Mouse (Mus musculus) limb, embryonic 13.5 days (tissue): ENCODE data around the gene Plagl2. TPM values are rescaled to one million over a fixed set of nuclear protein-coding genes. Genes with fewer than 3 reads are reported as not detected.

Source experiments
- ATAC-seq: fragments of 200-750 bp; cut with Nextera tagmentation; 2 replicates; pipeline ENCODE4 v1.8.0; 2017; ENCODE audit warnings: low read depth, moderate number of reproducible peaks, moderate TSS enrichment; ENCODE audit not compliant: low FRiP score
- H3K27ac ChIP-seq: fragments of 300-500 bp; sonication (generic); 2 replicates; pipeline ENCODE4 v1.5.1; 2015; ENCODE audit warnings: inconsistent platforms, mild to moderate bottlenecking, moderate library complexity
- H3K27me3 ChIP-seq: fragments of 300-500 bp; sonication (generic); 2 replicates; pipeline ENCODE4 v1.6.1; 2015; ENCODE audit warnings: mild to moderate bottlenecking, inconsistent platforms
- H3K36me3 ChIP-seq: fragments of 300-500 bp; sonication (generic); 2 replicates; pipeline ENCODE4 v1.6.1; 2015; ENCODE audit warnings: inconsistent platforms, mild to moderate bottlenecking, moderate library complexity
- H3K4me1 ChIP-seq: fragments of 300-500 bp; sonication (generic); 2 replicates; pipeline ENCODE4 v1.6.1; 2015; ENCODE audit warnings: inconsistent platforms
- H3K4me2 ChIP-seq: fragments of 300-500 bp; sonication (generic); replicated peaks from 2 replicates; pipeline ENCODE4 v1.6.1; 2015; ENCODE audit warnings: inconsistent platforms, mild to moderate bottlenecking, moderate library complexity
- H3K4me3 ChIP-seq: fragments of 300-500 bp; sonication (generic); 2 replicates; pipeline ENCODE4 v1.5.1; 2015; ENCODE audit warnings: moderate library complexity, mild to moderate bottlenecking, inconsistent platforms
- H3K9ac ChIP-seq: fragments of 300-500 bp; sonication (generic); 2 replicates; pipeline ENCODE4 v1.6.1; 2015; ENCODE audit warnings: mild to moderate bottlenecking, inconsistent platforms
- H3K9me3 ChIP-seq: fragments of 300-500 bp; sonication (generic); 2 replicates; pipeline ENCODE4 v1.6.1; 2016; ENCODE audit warnings: inconsistent platforms
- WGBS: fragments of 180-500 bp; shearing (Covaris S2); methylation state at CpG from one replicate; pipeline ENCODE4 v1.1.7; 2015; 5-methylcytosine and 5-hydroxymethylcytosine counted together
- polyA plus RNA-seq: library from polyadenylated mRNA; unstranded; fragments of >200 nt; fragmentation: Nextera tagmentation; extraction: Ambion mirVana; gene quantifications from 2 replicates; pipeline ENCODE4 v1.2.1, GENCODE M21; 2015

The Plagl2 gene
- polyA plus RNA-seq, 1 experiment from 2014 or later: 15.0 TPM

GRCm38 (mm10) chr2:153214771-153215259, 26.4 kb downstream of the Plagl2 start:
- WGBS: 62% methylated on average over 6 of the region's 6 CpGs
- H3K27me3 ChIP-seq: no peaks in the 10 kb centered on the region
- no peak overlapping the region for H3K9ac ChIP-seq
- H3K9me3 ChIP-seq: no peaks in the 10 kb centered on the region
- H3K4me1 ChIP-seq: no peaks in the 10 kb centered on the region
- peaks cover 16% of the 10 kb centered on the region for H3K36me3 ChIP-seq
- H3K4me2 ChIP-seq: no peak overlapping the region
- 0 out of 2 replicates have a peak, but pooled peaks have one; percentile 44 for ATAC-seq
- H3K4me3 ChIP-seq: no peak overlapping the region
- no peak overlapping the region for H3K27ac ChIP-seq

DNA sequence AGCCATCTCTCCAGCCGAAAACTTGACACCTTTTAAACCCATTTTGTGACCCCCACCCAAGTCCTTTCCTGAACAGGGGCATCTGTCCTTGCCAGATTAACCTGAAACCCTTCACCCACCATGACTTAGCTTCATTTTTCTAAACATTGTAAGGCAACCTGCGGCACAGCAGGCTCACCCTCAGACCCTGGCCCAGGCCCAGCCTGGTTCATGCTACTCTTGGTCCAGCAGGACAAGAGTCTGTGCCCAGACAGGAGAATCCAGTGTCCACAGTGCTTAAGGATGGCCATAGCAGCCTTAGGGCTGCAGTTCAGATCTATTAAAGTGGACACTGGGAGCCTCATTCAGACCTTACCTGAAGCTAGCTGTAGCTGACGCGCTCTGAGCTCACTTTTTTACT, 27.9 kb downstream of the Plagl2 start:
- Histone ChIP-seq H3K36me3 (peaks cover 30% of the 10 kb centered on the region), H3K9ac (no peak overlapping the region), H3K4me1 (no peaks in the 10 kb centered on the region), H3K27ac (no peak overlapping the region), H3K4me3 (no peak overlapping the region), H3K27me3 (no peaks in the 10 kb centered on the region), H3K9me3 (no peaks in the 10 kb centered on the region), H3K4me2 (no peak overlapping the region)
- ATAC-seq: no peak
- WGBS: 81% methylated on average over 4 of the region's 4 CpGs

DNA sequence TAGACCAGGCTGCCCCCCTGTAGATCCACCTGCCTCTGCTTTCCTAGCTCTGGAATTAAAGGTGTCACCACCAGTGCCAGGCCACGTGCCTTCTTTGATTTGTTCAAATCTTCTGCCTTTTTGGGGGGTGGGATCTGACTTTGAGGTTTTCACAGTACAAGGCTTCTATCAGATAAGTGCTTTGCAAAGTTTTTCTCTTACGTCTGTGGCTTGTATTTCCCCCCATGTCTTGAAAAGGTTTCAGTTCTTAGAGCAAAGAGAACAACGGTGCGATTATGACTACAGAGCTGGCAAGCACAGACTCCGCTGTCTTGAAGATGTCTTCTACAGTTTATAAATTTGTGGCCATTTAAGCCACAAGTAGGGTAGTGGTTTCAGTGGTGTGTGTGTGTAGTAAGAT, 29.8 kb downstream of the Plagl2 start:
- H3K27ac ChIP-seq: no peak overlapping the region
- no peaks in the 10 kb centered on the region for H3K9me3 ChIP-seq
- H3K4me3 ChIP-seq: no peak overlapping the region
- no peak overlapping the region for H3K4me2 ChIP-seq
- ATAC-seq: no peak
- 91% methylated on average over 5 of the region's 5 CpGs for WGBS
- no peaks in the 10 kb centered on the region for H3K4me1 ChIP-seq
- H3K9ac ChIP-seq: no peak overlapping the region
- peaks cover 49% of the 10 kb centered on the region for H3K36me3 ChIP-seq
- no peaks in the 10 kb centered on the region for H3K27me3 ChIP-seq

- H3K27me3 ChIP-seq: no peaks in the 10 kb centered on the region
- H3K4me1 ChIP-seq: no peaks in the 10 kb centered on the region
- H3K9ac ChIP-seq: no peak overlapping the region
- H3K4me3 ChIP-seq: no peak overlapping the region
- H3K4me2 ChIP-seq: no peak overlapping the region
- no peak overlapping the region for H3K27ac ChIP-seq
- ATAC-seq: no peak
- H3K9me3 ChIP-seq: no peaks in the 10 kb centered on the region
- H3K36me3 ChIP-seq: peaks cover 71% of the 10 kb centered on the region
- WGBS: 92% methylated on average over 5 of the region's 5 CpGs
These were observed 31.9 kb downstream of the Plagl2 start for GRCm38 (mm10) chr2:153209286-153209685.

- Histone ChIP-seq H3K9me3 (no peaks in the 10 kb centered on the region), H3K36me3 (peaks cover 80% of the 10 kb centered on the region), H3K4me2 (no peak overlapping the region), H3K9ac (no peak overlapping the region), H3K27ac (no peak overlapping the region), H3K4me1 (no peaks in the 10 kb centered on the region), H3K27me3 (no peaks in the 10 kb centered on the region), H3K4me3 (no peak overlapping the region)
- ATAC-seq: no peak
- WGBS: 94% methylated on average over 2 of the region's 2 CpGs
These were observed 33.1 kb downstream of the Plagl2 start for GRCm38 (mm10) chr2:153208149-153208548.

- Histone ChIP-seq H3K4me2 (no peak overlapping the region), H3K9ac (no peak overlapping the region), H3K27me3 (no peaks in the 10 kb centered on the region), H3K27ac (no peak overlapping the region), H3K9me3 (no peaks in the 10 kb centered on the region), H3K36me3 (peaks cover 88% of the 10 kb centered on the region), H3K4me3 (no peak overlapping the region), H3K4me1 (no peaks in the 10 kb centered on the region)
- 84% methylated on average over 1 of the region's 1 CpGs for WGBS
- ATAC-seq: no peak
These were observed 38.5 kb downstream of the Plagl2 start for GRCm38 (mm10) chr2:153202766-153203165.

- Histone ChIP-seq H3K9me3 (no peaks in the 10 kb centered on the region), H3K4me2 (no peak overlapping the region), H3K27ac (no peak overlapping the region), H3K4me3 (no peak overlapping the region), H3K36me3 (peaks cover 84% of the 10 kb centered on the region), H3K4me1 (no peaks in the 10 kb centered on the region), H3K9ac (no peak overlapping the region), H3K27me3 (no peaks in the 10 kb centered on the region)
- no peak for ATAC-seq
- 83% methylated on average over 2 of the region's 2 CpGs for WGBS
These were observed 42.1 kb downstream of the Plagl2 start for GRCm38 (mm10) chr2:153199114-153199513.

DNA sequence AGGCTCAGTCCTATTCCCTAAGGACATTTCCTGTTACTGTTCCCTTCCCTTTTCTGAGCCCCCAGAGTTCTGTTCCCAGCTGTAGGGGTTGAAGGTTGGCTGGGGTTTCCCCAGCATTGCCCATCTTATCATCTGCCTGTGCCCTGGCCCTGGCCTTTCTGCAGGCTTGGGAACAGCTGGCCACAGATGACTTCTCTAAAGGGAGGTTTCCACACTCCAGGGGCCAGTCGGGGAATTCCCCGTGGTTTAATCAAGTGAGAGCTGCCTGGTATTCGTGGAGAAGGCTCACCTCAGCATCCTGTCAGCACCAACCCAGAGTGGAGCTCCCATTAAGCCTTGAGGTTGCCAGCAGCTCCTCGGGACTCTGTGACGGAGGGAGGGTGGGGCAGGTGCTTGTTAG, 42.7 kb downstream of the Plagl2 start:
- 66% methylated on average over 5 of the region's 5 CpGs for WGBS
- no peaks in the 10 kb centered on the region for H3K27me3 ChIP-seq
- no peak overlapping the region for H3K4me3 ChIP-seq
- peaks cover 81% of the 10 kb centered on the region for H3K36me3 ChIP-seq
- no peak overlapping the region for H3K9ac ChIP-seq
- H3K4me2 ChIP-seq: no peak overlapping the region
- H3K27ac ChIP-seq: no peak overlapping the region
- no peak for ATAC-seq
- H3K4me1 ChIP-seq: no peaks in the 10 kb centered on the region
- H3K9me3 ChIP-seq: no peaks in the 10 kb centered on the region

- H3K9ac ChIP-seq: no peak overlapping the region
- no peaks in the 10 kb centered on the region for H3K4me1 ChIP-seq
- WGBS: 97% methylated on average over 3 of the region's 3 CpGs
- no peak overlapping the region for H3K4me3 ChIP-seq
- H3K27me3 ChIP-seq: no peaks in the 10 kb centered on the region
- H3K9me3 ChIP-seq: no peaks in the 10 kb centered on the region
- H3K36me3 ChIP-seq: peaks cover 85% of the 10 kb centered on the region
- no peak overlapping the region for H3K27ac ChIP-seq
- no peak overlapping the region for H3K4me2 ChIP-seq
- no peak for ATAC-seq
These were observed 47.0 kb downstream of the Plagl2 start for GRCm38 (mm10) chr2:153194255-153194654.

GRCm38 (mm10) chr2:153191242-153191641, 50.0 kb downstream of the Plagl2 start:
- no peak overlapping the region for H3K4me2 ChIP-seq
- H3K9ac ChIP-seq: no peak overlapping the region
- H3K27me3 ChIP-seq: no peaks in the 10 kb centered on the region
- H3K36me3 ChIP-seq: peaks cover 93% of the 10 kb centered on the region
- H3K4me1 ChIP-seq: no peaks in the 10 kb centered on the region
- no peak for ATAC-seq
- H3K4me3 ChIP-seq: no peak overlapping the region
- H3K9me3 ChIP-seq: no peaks in the 10 kb centered on the region
- H3K27ac ChIP-seq: no peak overlapping the region
- 75% methylated on average over 2 of the region's 2 CpGs for WGBS

GRCm38 (mm10) chr2:153187848-153188247, 53.4 kb downstream of the Plagl2 start:
- Histone ChIP-seq H3K4me2 (no peak overlapping the region), H3K4me3 (no peak overlapping the region), H3K9ac (no peak overlapping the region), H3K27ac (no peak overlapping the region), H3K4me1 (no peaks in the 10 kb centered on the region), H3K9me3 (no peaks in the 10 kb centered on the region), H3K36me3 (peaks cover 99% of the 10 kb centered on the region), H3K27me3 (no peaks in the 10 kb centered on the region)
- 90% methylated on average over 2 of the region's 2 CpGs for WGBS
- ATAC-seq: no peak

GRCm38 (mm10) chr2:153186176-153186591, 55.0 kb downstream of the Plagl2 start:
- Histone ChIP-seq H3K27me3 (no peaks in the 10 kb centered on the region), H3K4me2 (no peak overlapping the region), H3K27ac (no peak overlapping the region), H3K9ac (no peak overlapping the region), H3K9me3 (no peaks in the 10 kb centered on the region), H3K4me1 (no peaks in the 10 kb centered on the region), H3K4me3 (no peak overlapping the region), H3K36me3 (peaks cover 97% of the 10 kb centered on the region)
- ATAC-seq: no peak
- 54% methylated on average over 2 of the region's 2 CpGs for WGBS

DNA sequence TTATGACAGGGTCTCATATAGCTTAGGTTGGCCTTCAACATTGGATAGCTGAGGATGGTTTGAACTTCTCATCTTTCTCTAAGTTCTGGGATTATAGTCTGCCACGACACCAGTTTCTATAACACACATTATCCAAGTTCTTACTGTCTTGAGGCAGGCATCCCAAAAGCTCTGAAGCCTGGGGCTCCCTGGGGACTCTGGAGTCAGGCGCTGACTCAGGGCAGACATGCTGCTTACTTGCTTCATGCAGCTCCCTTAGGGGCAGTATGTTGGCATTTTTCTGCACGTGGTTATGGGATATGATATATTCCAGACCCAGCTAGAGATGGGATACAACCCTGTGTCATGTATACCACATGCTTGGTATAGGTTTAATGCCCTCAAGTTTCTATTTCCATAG, 61.3 kb downstream of the Plagl2 start:
- no peak overlapping the region for H3K9ac ChIP-seq
- no peak overlapping the region for H3K4me2 ChIP-seq
- no peak overlapping the region for H3K4me3 ChIP-seq
- WGBS: 84% methylated on average over 3 of the region's 3 CpGs
- no peak for ATAC-seq
- peaks cover 58% of the 10 kb centered on the region for H3K36me3 ChIP-seq
- no peaks in the 10 kb centered on the region for H3K4me1 ChIP-seq
- H3K27me3 ChIP-seq: no peaks in the 10 kb centered on the region
- H3K27ac ChIP-seq: no peak overlapping the region
- no peaks in the 10 kb centered on the region for H3K9me3 ChIP-seq
